Mouse (Mus musculus): ENCODE data around the gene Cbx7. TPM values are rescaled to one million over a fixed set of nuclear protein-coding genes. Genes with fewer than 3 reads are reported as not detected.

The Cbx7 gene
- total and polyA plus RNA-seq, 3 experiments: 8.1 to 12.4 (median 12.1) TPM

DNA sequence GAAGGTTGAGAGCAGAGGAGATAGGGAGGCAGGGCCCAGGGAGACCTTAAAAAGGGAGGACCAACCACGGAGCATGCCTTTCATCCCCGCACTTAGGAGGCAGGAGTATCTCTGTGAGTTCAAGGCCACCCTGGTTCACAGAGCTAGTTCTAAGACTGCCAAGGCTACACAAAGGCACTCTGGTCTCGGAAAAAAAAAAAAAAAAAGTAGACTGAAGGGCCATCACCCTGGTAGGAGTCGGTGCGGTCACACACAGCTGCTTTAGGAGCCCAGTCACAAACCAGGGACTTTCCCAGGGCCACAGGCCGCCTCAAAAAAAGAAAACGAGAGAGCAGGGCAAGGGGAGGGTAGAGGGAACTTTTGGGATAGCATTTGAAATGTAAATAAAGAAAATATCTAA is 70.2 kb downstream of the Cbx7 start:
- H3K9me3 ChIP-seq (replicated peaks; ENCODE audit: low read length): peaks cover 29% of the 10 kb centered on the region
- peak overlapping the region; percentile 80 for H3K9ac ChIP-seq (ENCODE audit: insufficient read depth, low read depth)
- in situ Hi-C loops (cut with MboI; ENCODE audit: low pct_ligation_motif_present, low pct_unique_long_range_greater_than_20kb, low sequenced_read_pairs): no loop called here
- dilution Hi-C loops (cut with MboI; ENCODE audit: extremely low pct_ligation_motif_present, extremely low pct_unique_long_range_greater_than_20kb, low sequenced_read_pairs): no loop called here
- H3K36me3 ChIP-seq (replicated peaks in 1 of 2; ENCODE audit: control insufficient read depth in 1 of 2, insufficient read depth in 1 of 2, low read length in 1 of 2): peaks cover 0 to 18% of the 10 kb centered on the region in 2 experiments
- H3K4me3 ChIP-seq (replicated peaks in 1 of 3; ENCODE audit: low read depth in 2 of 3, low read length in 2 of 3, poor library complexity in 1 of 3): peak overlapping the region; percentile 27 to 47 (median 32)
- H3K79me2 ChIP-seq (replicated peaks; ENCODE audit: control insufficient read depth, extremely low read depth, insufficient read depth, poor library complexity, severe bottlenecking): no peaks in the 10 kb centered on the region
- H3K27ac ChIP-seq (ENCODE audit: insufficient read depth, low read depth): peak overlapping the region; percentile 98
- no peaks in the 10 kb centered on the region for H3K27me3 ChIP-seq (replicated peaks)
- H3K4me2 ChIP-seq (ENCODE audit: insufficient read depth, low read depth, poor library complexity, severe bottlenecking): peak overlapping the region; percentile 86
- peak; percentile 86 for DNase-seq (ENCODE audit: extremely low read depth)
- TF ChIP-seq USF2 (conservative IDR thresholded peaks at IDR 0.05; ENCODE audit: low read depth, low read length): no peak
- TF ChIP-seq NELFE (IDR thresholded peaks at IDR 0.05; ENCODE audit: low read depth, low read length): no peak
- TF ChIP-seq JUN (IDR thresholded peaks at IDR 0.05; ENCODE audit: insufficient read depth, low read depth, low read length): no peak
- TF ChIP-seq MAFK (IDR thresholded peaks at IDR 0.05; ENCODE audit: insufficient replicate concordance, low read length): no peak
- 0 out of 2 replicates have a peak, but pooled peaks have one; percentile 48 for TF ChIP-seq MAZ (IDR thresholded peaks at IDR 0.05; ENCODE audit: low read depth, low read length)
- TF ChIP-seq RCOR1 (conservative IDR thresholded peaks at IDR 0.05; ENCODE audit: low read depth, low read length): no peak
- TF ChIP-seq NRF1 (IDR thresholded peaks at IDR 0.05; ENCODE audit: low read depth, low read length): no peak
- TF ChIP-seq GABPA (IDR thresholded peaks at IDR 0.05; ENCODE audit: insufficient replicate concordance, low read depth, low read length): no peak
- TF ChIP-seq ZNF384 (IDR thresholded peaks at IDR 0.05; ENCODE audit: low read depth, low read length): peak; percentile 98
- no peak for TF ChIP-seq MAX (IDR thresholded peaks at IDR 0.05; ENCODE audit: low read length)
- no peak for TF ChIP-seq CTCF (conservative IDR thresholded peaks at IDR 0.05 in 1 of 2, IDR thresholded peaks at IDR 0.05 in 1 of 2; ENCODE audit: low read depth in 2 of 2, low read length in 2 of 2)
- TF ChIP-seq ELF1 (IDR thresholded peaks at IDR 0.05; ENCODE audit: low read depth, low read length): no peak; the same call in 1 of the 2 replicates
- no peak for TF ChIP-seq JUND (conservative IDR thresholded peaks at IDR 0.05; ENCODE audit: low read depth, low read length)
- TF ChIP-seq MEF2A (IDR thresholded peaks at IDR 0.05; ENCODE audit: borderline replicate concordance, low read depth, low read length): peak; percentile 89
- peak; percentile 83 for TF ChIP-seq IRF4 (IDR thresholded peaks at IDR 0.05; ENCODE audit: low read depth, low read length)
- TF ChIP-seq TBP (conservative IDR thresholded peaks at IDR 0.05; ENCODE audit: low read depth, low read length): 0 out of 2 replicates have a peak, but pooled peaks have one; percentile 28
- no peak for TF ChIP-seq KAT2A (IDR thresholded peaks at IDR 0.05; ENCODE audit: insufficient replicate concordance, low read length)
- no peak for TF ChIP-seq CHD1 (IDR thresholded peaks at IDR 0.05; ENCODE audit: low read depth, low read length)
- no peak for TF ChIP-seq ZMIZ1 (IDR thresholded peaks at IDR 0.05; ENCODE audit: low read depth, low read length)
- peak; percentile 51; the same call in 1 of the 2 replicates for TF ChIP-seq BHLHE40 (IDR thresholded peaks at IDR 0.05; ENCODE audit: low read depth, low read length)
- TF ChIP-seq SIN3A (IDR thresholded peaks at IDR 0.05; ENCODE audit: low read length): no peak; the same call in 1 of the 2 replicates
- TF ChIP-seq HCFC1 (IDR thresholded peaks at IDR 0.05; ENCODE audit: low read depth, low read length): no peak
- TF ChIP-seq E2F4 (IDR thresholded peaks at IDR 0.05; ENCODE audit: insufficient replicate concordance, low read depth, low read length): no peak
- peak; percentile 46; the same call in 1 of the 2 replicates for TF ChIP-seq CHD2 (IDR thresholded peaks at IDR 0.05; ENCODE audit: low read length)
- TF ChIP-seq USF1 (IDR thresholded peaks at IDR 0.05; ENCODE audit: low read depth, low read length): no peak
- TF ChIP-seq EP300 (IDR thresholded peaks at IDR 0.05; ENCODE audit: low read length): peak; percentile 90
- TF ChIP-seq SMC3 (IDR thresholded peaks at IDR 0.05; ENCODE audit: low read depth, low read length): no peak
- TF ChIP-seq MYC (IDR thresholded peaks at IDR 0.05; ENCODE audit: low read depth, low read length): peak; percentile 65; the same call in 1 of the 2 replicates
- no peak for TF ChIP-seq ZKSCAN1 (IDR thresholded peaks at IDR 0.05; ENCODE audit: borderline replicate concordance, low read depth, low read length)
- TF ChIP-seq UBTF (IDR thresholded peaks at IDR 0.05; ENCODE audit: low read depth, low read length): peak; percentile 54; the same call in 1 of the 2 replicates
- no peak for TF ChIP-seq PAX5 (IDR thresholded peaks at IDR 0.05; ENCODE audit: low read length)
- TF ChIP-seq RAD21 (IDR thresholded peaks at IDR 0.05; ENCODE audit: low read depth, low read length): peak; percentile 0; the same call in 1 of the 2 replicates
- TF ChIP-seq MXI1 (IDR thresholded peaks at IDR 0.05; ENCODE audit: low read depth, low read length): no peak
- no peak for TF ChIP-seq ZC3H11A (IDR thresholded peaks at IDR 0.05; ENCODE audit: low read depth, low read length)
- peak; percentile 94 for TF ChIP-seq TCF12 (IDR thresholded peaks at IDR 0.05; ENCODE audit: low read depth, low read length)
- no peak for TF ChIP-seq POLR2AphosphoS2 (IDR thresholded peaks at IDR 0.05; ENCODE audit: low read depth, low read length)
- 0 out of 2 replicates have a peak, but pooled peaks have one; percentile 12 for TF ChIP-seq POLR2A (IDR thresholded peaks at IDR 0.05; ENCODE audit: low read depth, low read length)
- peak; percentile 75 for TF ChIP-seq ETS1 (conservative IDR thresholded peaks at IDR 0.05; ENCODE audit: low read depth, low read length)
- peaks cover 18 to 58% of the 10 kb centered on the region in 2 experiments for H3K4me1 ChIP-seq (ENCODE audit: control insufficient read depth in 1 of 2, insufficient read depth in 2 of 2)
